Mouse (Mus musculus) kidney, adult 18-20 months (tissue): ENCODE data around the gene Wdfy2.
"Not testable (repeated sequence)": the region's sequence is repeated elsewhere in the genome, so short reads cannot be mapped to it uniquely, and the experiment has no call there.

Experiments
- DNase-seq: peaks from one replicate; pipeline ENCODE4 v3.0.0; 2021

Gene Wdfy2

DNA sequence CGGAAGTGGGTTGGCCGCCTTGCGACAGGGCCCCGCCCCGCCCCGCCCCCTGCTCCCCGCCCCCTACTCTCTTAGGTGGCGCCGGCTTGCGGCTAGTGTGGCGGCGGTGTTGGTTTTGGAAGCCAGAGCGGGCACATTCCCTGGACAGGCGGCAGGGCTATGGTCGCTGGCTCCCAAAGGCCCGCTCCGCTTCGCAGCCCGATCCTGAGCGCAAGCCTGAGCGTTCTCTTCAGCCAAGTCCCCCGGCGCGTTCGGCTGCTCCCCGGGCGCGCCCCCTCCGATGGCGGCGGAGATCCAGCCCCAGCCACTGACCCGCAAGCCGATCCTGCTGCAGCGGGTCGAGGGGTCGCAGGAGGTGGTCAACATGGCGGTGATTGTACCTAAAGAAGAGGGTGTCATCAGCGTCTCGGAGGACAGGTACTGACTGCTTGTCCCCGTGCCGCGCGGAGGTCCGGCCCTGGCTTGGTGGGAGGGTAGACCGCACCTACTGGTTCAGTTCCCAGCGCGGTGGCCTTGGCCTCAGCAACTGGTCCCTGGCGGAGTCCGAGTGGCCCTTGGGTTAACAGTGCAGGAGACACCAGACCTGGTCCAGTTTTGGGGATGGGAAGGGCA, at the start of gene Wdfy2:
Wdfy2 (plus strand) TSS at position 38 of the 612 bp plus-strand sequence.
- no peak for DNase-seq

DNA sequence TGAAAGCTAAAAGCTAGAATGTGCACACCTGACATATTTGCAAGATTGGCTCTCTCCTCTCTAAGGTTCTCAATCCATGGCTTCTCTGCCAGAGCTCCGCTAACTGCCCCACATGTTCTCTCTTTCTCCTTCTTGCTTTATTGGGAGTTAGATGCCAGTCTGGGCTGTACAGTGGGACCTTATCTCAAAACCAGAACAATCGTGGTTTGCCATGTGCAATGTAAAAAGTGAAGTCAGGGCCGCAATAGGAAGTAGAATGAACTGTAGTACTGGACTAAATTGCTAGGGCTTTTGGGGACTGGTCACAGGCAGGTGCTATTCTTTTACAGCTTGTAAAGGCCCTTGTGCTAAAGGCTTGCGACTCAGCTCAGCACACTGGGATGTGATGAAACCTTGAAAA, 48.2 kb upstream of the Wdfy2 start:
- no peak for DNase-seq

- DNase-seq, result no peak
Observed at GRCm38 (mm10) chr14:62795719-62796118, 41.8 kb upstream of the Wdfy2 start.

- DNase-seq, result peak; percentile 12
Observed at GRCm38 (mm10) chr14:62798608-62799101, 38.8 kb upstream of the Wdfy2 start.

DNA sequence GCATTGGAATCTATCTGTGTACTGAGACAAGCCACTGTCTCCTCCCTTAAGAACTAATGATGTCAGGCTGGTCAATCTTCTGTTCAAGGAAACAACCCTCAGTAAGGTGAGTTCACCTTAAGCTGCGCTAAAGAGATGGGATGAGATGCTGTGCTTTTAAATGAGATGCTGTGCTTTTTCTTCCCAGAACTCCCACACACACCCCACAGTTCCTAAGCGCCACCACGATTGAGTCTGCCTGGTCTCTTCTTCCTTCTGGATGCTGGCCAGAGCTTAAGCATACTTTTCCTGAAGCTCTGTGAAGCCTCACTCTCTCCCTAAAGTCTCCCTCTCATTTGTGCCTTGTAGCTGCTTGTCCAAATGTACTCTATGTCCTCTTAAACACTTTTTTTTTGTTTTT, 36.7 kb upstream of the Wdfy2 start:
- DNase-seq, result no peak

- no peak for DNase-seq
Observed at GRCm38 (mm10) chr14:62803204-62803603, 34.3 kb upstream of the Wdfy2 start.

GRCm38 (mm10) chr14:62806921-62807320, 30.6 kb upstream of the Wdfy2 start:
- DNase-seq, result no peak

- DNase-seq, result no peak
Observed at GRCm38 (mm10) chr14:62808661-62809523, 28.6 kb upstream of the Wdfy2 start.

DNA sequence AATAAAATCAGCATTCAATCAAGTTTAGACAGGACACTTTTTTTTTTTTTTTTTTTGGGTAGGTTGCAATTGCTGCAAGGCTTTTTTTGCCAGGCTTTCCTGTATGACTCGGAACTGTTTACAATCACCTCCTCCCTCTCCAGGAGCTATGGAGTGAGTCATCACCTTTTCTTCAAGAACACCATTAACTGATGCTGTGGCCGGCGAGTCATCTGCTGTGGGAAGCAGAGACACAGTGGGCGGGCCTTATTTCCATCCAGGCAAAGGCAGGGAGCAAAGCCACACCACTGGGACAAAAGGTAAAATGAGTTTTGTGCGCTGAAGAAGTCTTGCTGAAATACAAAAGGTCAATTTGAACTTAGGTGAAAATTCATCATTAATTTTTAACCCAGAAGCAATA, 24.7 kb upstream of the Wdfy2 start:
- no peak for DNase-seq

GRCm38 (mm10) chr14:62814567-62814966, 22.9 kb upstream of the Wdfy2 start:
- DNase-seq, result peak; percentile 10

DNA sequence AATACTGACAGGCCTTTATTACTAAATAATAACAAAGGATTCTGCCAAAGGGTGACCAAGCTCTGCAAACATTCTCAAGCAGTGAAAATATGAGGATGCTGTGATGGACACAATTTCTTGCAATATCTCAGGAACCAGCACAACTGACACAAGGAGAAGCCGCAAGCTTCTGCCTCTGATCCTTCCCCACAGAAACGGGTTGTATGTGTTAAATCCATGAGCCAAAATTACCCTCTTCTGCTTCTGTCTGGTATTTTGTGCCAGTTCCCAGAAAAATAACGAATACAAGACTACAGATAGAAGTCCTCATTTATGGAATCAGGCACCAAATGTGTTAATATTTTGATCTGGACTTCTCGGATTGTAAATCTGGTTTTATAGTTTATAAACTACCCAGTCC, 20.7 kb upstream of the Wdfy2 start:
- DNase-seq, result no peak

DNA sequence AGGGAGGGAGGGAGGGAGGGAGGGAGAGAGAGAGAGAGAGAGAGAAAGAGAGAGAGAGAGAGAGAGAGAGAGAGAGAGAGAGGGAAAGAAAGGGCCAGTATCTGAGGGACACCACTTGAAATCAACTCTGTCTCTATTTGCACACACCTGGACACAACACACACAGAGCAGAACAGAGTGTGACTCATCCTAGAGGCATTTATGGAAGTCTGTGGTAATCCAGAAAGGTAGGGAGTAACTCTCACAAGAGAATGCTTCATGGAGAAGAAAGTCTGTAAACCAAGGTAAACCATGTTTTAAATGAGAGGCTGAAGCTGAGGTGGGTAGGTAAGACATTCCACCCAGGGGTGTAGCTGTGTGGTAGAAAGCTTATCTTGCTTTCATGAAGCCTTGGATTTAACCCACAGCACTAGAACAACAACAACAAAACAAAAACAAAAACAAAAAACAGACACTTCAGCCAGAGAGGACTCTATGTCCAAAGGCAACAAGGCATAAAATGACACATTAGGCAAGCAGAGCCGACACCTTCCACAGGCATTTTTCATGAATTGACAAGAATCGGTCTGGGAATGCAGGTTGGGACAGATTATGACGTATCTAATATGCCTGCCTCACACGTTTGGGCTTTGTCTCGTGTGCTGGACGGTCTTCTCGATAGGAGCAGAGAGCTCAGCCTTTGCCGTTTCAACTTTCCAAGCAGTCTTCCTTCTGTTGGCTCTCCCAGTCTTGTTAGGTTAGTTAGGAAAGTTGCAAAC, 11.7 kb upstream of the Wdfy2 start:
- DNase-seq, result no peak

DNA sequence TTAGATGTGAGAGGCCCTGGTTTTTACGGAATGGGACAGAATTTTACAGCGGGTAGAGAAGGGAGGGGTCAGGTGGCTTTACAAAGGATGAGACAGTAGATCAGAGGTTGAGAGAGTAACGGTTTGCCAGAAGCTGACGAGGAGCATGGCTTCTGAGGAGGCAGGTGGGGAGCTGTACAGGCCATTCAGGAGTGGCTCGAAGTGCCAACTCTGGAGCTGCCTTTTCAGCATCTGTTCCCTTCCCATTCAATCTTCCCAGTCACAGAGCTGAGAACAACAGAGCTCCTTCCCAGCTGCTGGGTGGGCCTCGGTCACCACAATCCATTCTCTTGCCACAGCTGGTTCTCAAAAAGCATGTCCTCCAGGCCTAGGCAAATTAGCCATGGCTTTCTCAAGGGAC, 8.2 kb upstream of the Wdfy2 start:
- no peak for DNase-seq

DNA sequence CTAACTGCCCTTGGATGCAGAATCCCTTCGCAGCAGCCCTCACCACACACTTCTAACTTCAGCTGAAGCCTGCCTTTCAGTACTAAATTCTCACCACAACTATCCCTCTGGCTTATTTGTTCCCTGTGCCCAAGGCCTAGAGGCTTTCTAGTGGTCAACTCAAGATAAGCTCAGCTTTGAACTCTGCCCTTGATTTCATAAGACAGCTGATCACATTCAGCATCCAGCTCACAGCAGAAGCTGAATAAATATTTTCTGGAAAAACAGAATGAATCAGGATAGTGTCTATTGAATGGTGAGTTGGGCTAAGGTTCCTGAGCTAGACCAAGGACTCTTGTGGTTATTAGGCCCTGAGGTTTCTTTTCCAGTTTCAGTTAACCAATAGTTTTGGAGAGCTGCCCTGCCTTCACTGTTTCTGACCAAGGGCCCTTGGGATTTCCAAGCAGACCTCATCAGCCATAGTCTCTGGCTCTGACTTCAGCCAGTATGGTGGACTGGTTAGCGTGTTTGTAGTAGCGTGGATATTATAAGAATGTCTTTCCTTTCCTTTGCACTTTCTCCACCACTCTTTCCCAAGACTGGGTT, 5.7 kb upstream of the Wdfy2 start:
- DNase-seq, result no peak

- no peak for DNase-seq
Observed at GRCm38 (mm10) chr14:62833036-62833435, 4.4 kb upstream of the Wdfy2 start.

- no peak for DNase-seq
Observed at GRCm38 (mm10) chr14:62833541-62833940, 3.9 kb upstream of the Wdfy2 start.

GRCm38 (mm10) chr14:62835737-62836136, 1.7 kb upstream of the Wdfy2 start:
- DNase-seq, result not testable (repeated sequence)

DNA sequence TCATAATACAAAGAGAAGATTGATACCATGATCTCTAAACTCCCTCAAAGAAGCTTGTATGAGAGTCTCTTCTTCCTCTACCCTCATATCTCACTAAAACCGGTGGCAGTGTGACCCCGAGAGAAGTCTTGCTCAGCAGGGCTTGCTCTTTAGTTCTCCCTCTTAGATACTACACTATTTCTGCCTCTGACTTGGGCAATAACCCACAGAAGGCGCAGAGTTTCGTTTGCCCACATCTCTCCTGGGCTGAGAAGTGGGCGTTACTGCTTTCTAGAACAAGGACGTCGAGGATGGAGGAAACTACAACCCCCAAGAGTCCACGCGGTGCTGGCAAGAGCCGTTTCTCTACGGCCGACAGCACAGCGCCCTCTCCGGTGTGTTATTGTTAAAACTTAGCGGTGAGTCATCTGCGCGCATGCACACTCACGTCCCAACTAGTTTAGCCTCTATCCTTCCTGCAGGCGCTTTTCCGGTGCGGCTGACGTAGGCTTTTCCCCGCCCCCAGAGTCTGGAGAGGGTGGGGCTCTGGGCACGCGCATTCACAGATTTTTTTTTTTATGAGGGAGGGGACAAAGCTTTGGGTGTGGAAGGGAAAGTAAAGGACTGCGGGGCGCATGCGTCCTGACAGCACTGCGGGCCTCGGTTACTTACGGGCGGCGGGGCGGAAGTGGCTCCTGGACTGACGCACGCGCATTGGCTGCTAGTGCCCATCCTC, 395 bp upstream of the Wdfy2 start:
- peak; percentile 97 for DNase-seq

- DNase-seq, result no peak
Observed at GRCm38 (mm10) chr14:62838336-62838735, 858 bp downstream of the Wdfy2 start.

DNA sequence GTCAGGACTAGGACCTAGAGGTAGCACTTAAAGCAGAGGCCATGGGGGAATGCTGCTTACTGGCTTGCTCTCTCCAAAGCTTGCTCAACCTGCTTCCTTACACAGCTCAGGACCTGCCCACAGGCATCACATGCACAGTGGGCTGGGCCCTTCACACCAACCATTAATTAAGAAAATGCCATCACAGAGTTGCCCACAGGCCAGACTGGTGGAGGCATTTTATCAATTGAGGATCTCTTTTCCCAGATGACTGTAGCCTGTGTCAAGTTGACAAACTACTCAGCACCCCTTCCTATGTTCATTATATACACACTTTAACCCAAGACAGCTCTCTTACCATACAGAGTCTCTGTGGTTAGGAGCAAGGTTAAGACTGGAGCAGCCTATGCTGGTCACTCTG, 4.2 kb downstream of the Wdfy2 start:
- DNase-seq, result no peak

DNA sequence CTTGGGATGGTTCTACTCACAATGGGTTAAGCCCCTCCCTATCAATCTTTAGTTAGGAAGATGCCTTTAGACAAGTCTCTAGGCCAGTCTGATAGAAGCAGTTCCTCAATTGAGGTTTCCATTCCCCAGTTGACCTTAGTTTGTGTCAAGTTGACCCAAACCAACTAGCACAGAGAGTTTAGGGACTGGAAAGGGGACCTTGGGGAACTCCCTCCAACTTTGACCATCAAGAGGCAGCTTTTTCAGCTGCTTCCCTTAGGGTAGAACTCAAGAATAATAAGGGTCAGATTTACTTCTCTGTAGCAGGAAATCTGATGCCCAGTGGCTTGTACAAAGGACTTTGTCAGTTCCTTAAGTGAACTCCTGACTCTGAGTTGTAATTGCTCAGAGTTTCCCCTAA, 5.0 kb downstream of the Wdfy2 start:
- DNase-seq, result no peak

- DNase-seq, result no peak
Observed at GRCm38 (mm10) chr14:62842976-62843375, 5.5 kb downstream of the Wdfy2 start.

- no peak for DNase-seq
Observed at GRCm38 (mm10) chr14:62844226-62844625, 6.7 kb downstream of the Wdfy2 start.
